Mouse (Mus musculus) MEL (cell line): Measurements from ENCODE around the gene Fubp3.

ENCODE experiments used
- CHD2 ChIP-seq: IDR thresholded peaks from 2 replicates; pipeline ENCODE4 v1.6.1; 2011; ENCODE audit warnings: low read length, improper control_type of control experiment
- CTCF ChIP-seq, 3 experiments: IDR thresholded peaks in 2 of 3; conservative IDR thresholded peaks in 1 of 3; 2 replicates each; pipeline ENCODE4 v1.5.1; 2011 to 2012; ENCODE audit warnings: low read length in 3 of 3, low read depth in 2 of 3, mild to moderate bottlenecking in 2 of 3, improper control_type of control experiment in 1 of 3, inconsistent platforms in 1 of 3, mixed read lengths in 1 of 3, moderate library complexity in 1 of 3; ENCODE audit not compliant: control insufficient read depth in 1 of 3, insufficient read depth in 1 of 3, poor library complexity in 1 of 3, severe bottlenecking in 1 of 3
- MYC ChIP-seq: IDR thresholded peaks from 2 replicates; pipeline ENCODE4 v1.6.1; 2011; ENCODE audit warnings: low read depth, mild to moderate bottlenecking, low read length, improper control_type of control experiment, moderate library complexity
- USF2 ChIP-seq, 2 experiments: IDR thresholded peaks; 2 replicates each; pipeline ENCODE4 v1.6.1; 2011 to 2012; ENCODE audit warnings: improper control_type of control experiment in 2 of 2, low read length in 2 of 2, borderline replicate concordance in 1 of 2, inconsistent platforms in 1 of 2, low read depth in 1 of 2, mild to moderate bottlenecking in 1 of 2; ENCODE audit not compliant: insufficient read depth in 1 of 2
- ZMIZ1 ChIP-seq: IDR thresholded peaks from 2 replicates; pipeline ENCODE4 v1.6.1; 2012; ENCODE audit warnings: low read depth, mild to moderate bottlenecking, inconsistent platforms, low read length, improper control_type of control experiment, moderate library complexity

GRCm38 (mm10) chr2:31607555-31607954, 35.1 kb downstream of the Fubp3 start:
- TF ChIP-seq CHD2 = no peak
- no peak for TF ChIP-seq USF2 (IDR thresholded peaks at IDR 0.05; ENCODE audit: borderline replicate concordance in 1 of 2, insufficient read depth in 1 of 2, low read depth in 1 of 2, low read length in 2 of 2)
- TF ChIP-seq ZMIZ1 = no peak
- TF ChIP-seq MYC = no peak
- no peak for TF ChIP-seq CTCF (IDR thresholded peaks at IDR 0.05 in 2 of 3, conservative IDR thresholded peaks at IDR 0.05 in 1 of 3; ENCODE audit: control insufficient read depth in 1 of 3, insufficient read depth in 1 of 3, low read depth in 2 of 3, low read length in 3 of 3, poor library complexity in 1 of 3, severe bottlenecking in 1 of 3)
